Mouse (Mus musculus) ES-Bruce4 (cell line): ENCODE results near the gene Lhb.

Experiments
- CTCF ChIP-seq: IDR thresholded peaks from one replicate; pipeline ENCODE4 v1.8.1; 2011; ENCODE audit warnings: low read depth, low read length
- EP300 ChIP-seq: IDR thresholded peaks from 2 replicates; pipeline ENCODE4 v1.6.1; 2011; ENCODE audit warnings: low read depth, low read length; ENCODE audit not compliant: insufficient read depth
- POLR2A ChIP-seq: IDR thresholded peaks from one replicate; pipeline ENCODE4 v1.8.1; 2011; ENCODE audit warnings: low read length; ENCODE audit not compliant: insufficient read depth

DNA sequence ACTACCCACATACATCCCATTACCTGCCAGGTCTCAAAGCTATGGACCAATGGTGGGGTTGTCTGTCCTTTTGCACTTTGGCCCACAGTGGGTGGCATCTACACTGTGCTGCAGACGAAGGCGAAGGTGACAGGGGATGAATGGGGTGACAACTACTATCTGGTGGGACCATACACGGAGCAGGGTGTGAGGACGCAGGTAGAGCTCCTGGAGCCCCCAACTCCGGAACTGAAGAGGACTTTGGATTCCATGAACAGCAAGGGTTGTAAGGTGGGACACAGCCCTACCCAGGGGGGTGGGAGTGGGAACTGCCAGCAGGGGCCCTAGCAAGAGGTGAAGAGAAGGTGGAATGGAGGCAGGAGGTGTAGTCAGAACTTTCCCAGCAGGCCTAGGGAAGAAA, 15.8 kb downstream of the Lhb start:
- TF ChIP-seq POLR2A (no peak), EP300 (no peak), CTCF (no peak)
